Mouse (Mus musculus) hindbrain, embryonic 11.5 days (tissue): Measurements from ENCODE around the gene Tead2. TPM values are rescaled to one million over a fixed set of nuclear protein-coding genes. Genes with fewer than 3 reads are reported as not detected.

Source experiments
- ATAC-seq: fragments of 200-750 bp; cut with Nextera tagmentation; 2 replicates; pipeline ENCODE4 v1.8.0; 2017; ENCODE audit warnings: mild to moderate bottlenecking, moderate TSS enrichment, moderate library complexity; ENCODE audit not compliant: low FRiP score
- DNase-seq: peaks from one replicate; pipeline ENCODE4 v3.0.0-alpha.2; 2015; ENCODE audit warnings: low spot score
- H3K27ac ChIP-seq: fragments of 300-500 bp; sonication (generic); 2 replicates; pipeline ENCODE4 v1.5.1; 2014; ENCODE audit warnings: mild to moderate bottlenecking, low read depth, low read length
- H3K27me3 ChIP-seq: fragments of 300-500 bp; sonication (generic); 2 replicates; pipeline ENCODE4 v1.6.1; 2014; ENCODE audit warnings: mild to moderate bottlenecking, low read length, moderate library complexity, mixed read lengths; ENCODE audit not compliant: control insufficient read depth, insufficient read depth
- H3K36me3 ChIP-seq: fragments of 300-500 bp; sonication (generic); 2 replicates; pipeline ENCODE4 v1.6.1; 2014; ENCODE audit warnings: mild to moderate bottlenecking, low read length, moderate library complexity, mixed read lengths; ENCODE audit not compliant: control insufficient read depth, insufficient read depth
- H3K4me1 ChIP-seq: fragments of 300-500 bp; sonication (generic); replicated peaks from 2 replicates; pipeline ENCODE4 v1.6.1; 2014; ENCODE audit warnings: low read length, mixed read lengths; ENCODE audit not compliant: control insufficient read depth, insufficient read depth
- H3K4me2 ChIP-seq: fragments of 300-500 bp; sonication (generic); replicated peaks from 2 replicates; pipeline ENCODE4 v1.6.1; 2014; ENCODE audit warnings: mild to moderate bottlenecking, low read depth, low read length
- H3K4me3 ChIP-seq: fragments of 300-500 bp; sonication (generic); 2 replicates; pipeline ENCODE4 v1.5.1; 2014; ENCODE audit warnings: low read depth, low read length
- H3K9ac ChIP-seq: fragments of 300-500 bp; sonication (generic); 2 replicates; pipeline ENCODE4 v1.6.1; 2014; ENCODE audit warnings: low read depth, low read length
- H3K9me3 ChIP-seq: fragments of 300-500 bp; sonication (generic); 2 replicates; pipeline ENCODE4 v1.6.1; 2016; ENCODE audit warnings: low read length; ENCODE audit not compliant: control insufficient read depth
- WGBS: fragments of 180-500 bp; shearing (Covaris S2); extraction: QIAGEN DNeasy Blood & Tissue Kit; methylation state at CpG from one replicate; pipeline ENCODE4 v1.1.7; 2014; 5-methylcytosine and 5-hydroxymethylcytosine counted together
- polyA plus RNA-seq: library from polyadenylated mRNA; unstranded; fragments of >200 nt; fragmentation: Nextera tagmentation; extraction: Ambion mirVana; gene quantifications from 2 replicates; pipeline ENCODE4 v1.2.1, GENCODE M21; 2014

The Tead2 gene
- polyA plus RNA-seq, 1 experiment from 2014 or later = 229 TPM

DNA sequence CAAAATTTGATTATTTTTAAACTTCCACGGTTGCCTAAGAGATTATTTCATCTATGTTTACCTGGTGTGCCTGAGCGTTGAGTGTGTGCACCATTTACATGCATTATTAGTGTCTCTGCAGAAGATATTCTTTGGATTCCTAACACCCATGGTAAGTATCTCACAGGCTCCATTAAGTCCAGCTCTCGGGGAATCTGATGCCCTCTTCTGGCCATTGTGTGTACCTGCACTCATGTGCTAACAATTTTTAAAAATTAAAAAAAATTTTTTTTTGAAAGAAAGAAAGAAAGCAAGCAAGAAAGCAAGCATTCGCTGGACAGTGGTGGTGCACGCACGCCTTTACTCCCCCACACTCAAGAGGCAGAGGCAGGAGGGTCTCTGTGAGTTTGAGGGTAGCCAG is 7.3 kb upstream of the Tead2 start:
- ATAC-seq (no peak), DNase-seq (no peak)
- WGBS = 76% methylated on average over 6 of the region's 6 CpGs
- Histone ChIP-seq H3K36me3 (no peaks in the 10 kb centered on the region), H3K27me3 (peaks cover 21% of the 10 kb centered on the region), H3K27ac (no peak overlapping the region), H3K4me3 (no peak overlapping the region), H3K4me1 (no peaks in the 10 kb centered on the region), H3K9ac (no peak overlapping the region), H3K9me3 (no peaks in the 10 kb centered on the region), H3K4me2 (no peak overlapping the region)

DNA sequence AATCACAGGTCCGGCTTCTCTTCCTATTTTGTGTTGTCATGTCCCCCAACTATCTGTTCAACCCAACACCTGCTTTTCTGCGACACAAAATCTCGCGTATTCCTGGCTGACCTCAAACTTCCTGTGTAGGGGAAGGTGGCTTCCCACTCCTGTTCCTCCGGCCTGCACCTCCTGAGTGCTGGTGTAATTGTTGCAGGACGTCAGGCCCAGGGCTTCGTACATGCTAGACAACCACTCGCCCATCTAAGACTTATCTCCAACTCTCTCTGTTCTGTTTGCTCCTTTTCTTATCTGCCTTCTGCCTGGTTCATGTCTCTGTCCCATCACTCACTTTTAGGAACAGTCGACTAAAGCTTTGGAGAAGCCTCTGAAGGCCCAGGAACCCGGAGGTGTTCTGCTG is 4.5 kb upstream of the Tead2 start:
- Histone ChIP-seq H3K9ac (no peak overlapping the region), H3K4me3 (no peak overlapping the region), H3K27me3 (peaks cover 19% of the 10 kb centered on the region), H3K36me3 (no peaks in the 10 kb centered on the region), H3K27ac (no peak overlapping the region), H3K9me3 (no peaks in the 10 kb centered on the region), H3K4me1 (no peaks in the 10 kb centered on the region; the same call in 1 of the 2 replicates), H3K4me2 (no peak overlapping the region)
- DNase-seq = no peak
- WGBS = 76% methylated on average over 10 of the region's 10 CpGs
- no peak for ATAC-seq

DNA sequence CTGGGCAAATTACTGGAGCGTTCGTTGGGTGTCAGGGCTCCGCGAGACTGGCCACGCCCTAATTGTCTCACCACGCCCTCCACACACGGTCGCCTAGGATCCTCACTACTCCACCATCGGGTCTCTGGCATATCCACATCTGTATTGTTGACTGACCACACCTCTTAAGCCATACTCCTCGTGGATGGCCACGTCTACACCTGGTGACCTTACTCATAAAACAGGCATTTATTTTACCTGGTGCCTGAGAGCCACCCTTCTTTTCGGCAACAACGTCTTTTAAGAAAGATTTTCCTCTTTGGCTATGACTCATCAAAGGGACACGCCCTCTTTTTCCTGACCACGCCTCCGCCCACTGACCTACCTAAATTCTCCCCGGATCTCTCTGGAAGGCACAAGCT is 3.7 kb upstream of the Tead2 start, which contains the start of gene Dkkl1:
TSS of gene Dkkl1 (minus strand) at position 297 of the 401 bp plus-strand sequence.
- no peaks in the 10 kb centered on the region for H3K36me3 ChIP-seq
- H3K9ac ChIP-seq = no peak within 1 kb of the TSS
- H3K4me2 ChIP-seq = peak within 1 kb of the TSS; percentile 14
- peak; percentile 23 for DNase-seq
- no peaks in the 10 kb centered on the region for H3K9me3 ChIP-seq
- no peak within 1 kb of the TSS for H3K27ac ChIP-seq
- peaks cover 1% of the 10 kb centered on the region for H3K4me1 ChIP-seq
- 3% methylated on average over 17 of the region's 17 CpGs for WGBS
- H3K27me3 ChIP-seq = peaks cover 19% of the 10 kb centered on the region
- H3K4me3 ChIP-seq = no peak within 1 kb of the TSS
- no peak for ATAC-seq

DNA sequence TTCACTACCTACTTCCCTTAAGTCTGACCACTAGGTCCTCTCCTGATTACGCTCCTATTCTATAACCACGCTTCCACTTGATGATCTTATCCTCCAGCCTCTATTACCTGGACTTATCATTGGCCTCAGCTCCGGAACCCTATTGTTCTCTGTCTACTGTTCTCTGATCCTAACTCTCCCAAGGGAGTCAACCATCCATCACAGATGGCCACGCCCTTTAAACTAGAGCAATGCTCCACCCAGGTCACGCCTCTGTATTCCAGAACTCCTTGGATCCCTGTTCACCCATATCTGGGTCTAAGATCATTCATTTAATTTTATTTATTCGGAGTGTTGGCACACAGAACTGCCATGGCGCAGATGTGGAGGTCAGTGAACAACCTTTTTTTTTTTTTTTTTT is 3.2 kb upstream of the Tead2 start:
- no peak for ATAC-seq
- Histone ChIP-seq H3K9ac (no peak overlapping the region), H3K4me1 (peaks cover 6% of the 10 kb centered on the region), H3K27ac (no peak overlapping the region), H3K4me2 (no peak overlapping the region), H3K27me3 (peaks cover 19% of the 10 kb centered on the region), H3K4me3 (no peak overlapping the region), H3K36me3 (no peaks in the 10 kb centered on the region), H3K9me3 (no peaks in the 10 kb centered on the region)
- WGBS = 69% methylated on average over 7 of the region's 7 CpGs
- no peak for DNase-seq

DNA sequence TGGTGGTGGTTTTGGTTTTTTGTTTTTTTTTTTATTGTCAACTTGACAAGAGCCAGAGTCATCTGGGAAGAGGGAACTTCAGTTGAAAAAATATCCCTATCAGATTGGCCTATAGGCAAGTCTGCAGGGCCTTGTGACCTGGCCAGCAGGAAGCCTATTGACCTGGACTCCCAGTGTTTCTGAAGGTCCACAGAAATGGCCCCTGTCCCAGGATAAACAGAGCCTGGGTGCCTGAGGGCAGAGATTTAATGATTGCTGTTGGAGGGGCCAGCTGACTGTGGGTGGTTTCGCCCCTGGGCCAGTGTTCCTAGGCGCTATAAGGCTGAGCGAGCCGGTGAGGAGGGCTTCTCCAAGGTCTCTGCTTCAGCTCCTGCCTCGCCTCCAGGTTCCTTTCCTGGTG is 1.8 kb upstream of the Tead2 start:
- no peak overlapping the region for H3K4me2 ChIP-seq
- H3K9me3 ChIP-seq = no peaks in the 10 kb centered on the region
- 68% methylated on average over 5 of the region's 5 CpGs for WGBS
- H3K4me3 ChIP-seq = no peak overlapping the region
- ATAC-seq = no peak
- no peaks in the 10 kb centered on the region; the same call in 1 of the 2 replicates for H3K36me3 ChIP-seq
- H3K27me3 ChIP-seq = peaks cover 19% of the 10 kb centered on the region
- peak; percentile 2 for DNase-seq
- no peak overlapping the region for H3K9ac ChIP-seq
- H3K27ac ChIP-seq = no peak overlapping the region
- H3K4me1 ChIP-seq = peaks cover 7% of the 10 kb centered on the region

DNA sequence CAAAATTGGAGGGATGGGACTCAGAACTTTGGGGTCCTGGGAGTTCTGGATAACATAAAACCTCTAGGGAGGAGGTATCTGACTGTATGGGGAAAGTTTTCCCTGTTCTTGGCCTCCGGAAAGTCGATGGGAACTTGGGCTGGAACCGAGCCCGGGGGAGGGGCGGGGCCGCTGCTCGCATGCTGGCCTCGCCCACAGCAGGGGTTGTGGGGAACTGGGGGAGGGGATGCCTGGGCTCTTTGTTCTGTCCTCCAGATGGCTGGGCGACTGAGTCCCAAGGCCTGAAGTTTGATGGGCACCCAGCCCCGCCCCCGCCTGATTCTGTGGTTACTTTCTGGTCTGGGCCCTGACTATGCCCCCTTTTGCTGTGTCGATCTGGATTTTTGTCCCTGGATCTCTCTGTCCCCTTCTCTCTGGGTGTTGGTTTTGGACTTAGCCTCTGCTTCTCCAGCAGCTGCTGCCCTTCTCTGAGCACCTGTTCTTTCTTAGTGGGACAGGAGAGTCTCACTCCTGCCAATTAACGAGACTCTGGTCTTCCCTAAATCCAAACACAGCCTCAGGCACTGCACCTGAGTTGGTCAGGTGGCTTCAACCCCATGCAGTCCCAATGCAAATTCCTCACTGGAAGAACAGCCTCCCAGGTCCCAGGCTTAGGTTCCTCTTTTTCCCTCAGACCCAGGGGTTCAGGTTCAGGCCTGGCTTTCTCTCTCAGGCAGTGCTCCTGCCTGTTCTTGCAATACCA is 1.1 kb downstream of the Tead2 start:
- H3K4me3 ChIP-seq = peak overlapping the region; percentile 63
- no peaks in the 10 kb centered on the region for H3K9me3 ChIP-seq
- H3K4me1 ChIP-seq = peaks cover 9% of the 10 kb centered on the region
- WGBS = under 1% methylated on average over 9 of the region's 13 CpGs
- peak overlapping the region; percentile 90 for H3K9ac ChIP-seq
- DNase-seq = peak; percentile 95
- peak overlapping the region; percentile 78 for H3K27ac ChIP-seq
- H3K27me3 ChIP-seq = peaks cover 4% of the 10 kb centered on the region
- peaks cover 8% of the 10 kb centered on the region; the same call in 1 of the 2 replicates for H3K36me3 ChIP-seq
- peak; percentile 88 for ATAC-seq
- peak overlapping the region; percentile 92 for H3K4me2 ChIP-seq

DNA sequence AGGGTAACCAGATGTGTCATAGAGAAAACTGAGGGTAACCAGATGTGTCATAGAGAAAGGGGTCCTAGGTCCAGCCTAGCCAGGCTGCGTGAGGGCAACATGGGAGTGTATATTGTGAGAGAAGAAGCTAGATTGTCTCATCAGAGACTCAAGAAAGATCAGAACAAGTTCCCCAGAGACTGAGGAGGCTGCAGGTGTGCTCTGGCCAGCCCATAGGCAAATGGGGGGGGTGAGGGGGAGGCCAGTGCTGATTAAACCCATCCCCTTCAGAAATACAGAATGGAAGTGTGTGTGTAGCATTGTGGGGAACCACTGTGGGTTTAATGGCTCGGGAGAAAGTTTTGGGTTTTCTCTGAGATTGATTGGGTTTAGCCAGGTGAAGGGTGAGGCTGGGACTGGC is 6.1 kb downstream of the Tead2 start:
- Histone ChIP-seq H3K9me3 (no peaks in the 10 kb centered on the region), H3K36me3 (peaks cover 13% of the 10 kb centered on the region), H3K4me3 (no peak overlapping the region), H3K27ac (no peak overlapping the region), H3K27me3 (no peaks in the 10 kb centered on the region), H3K9ac (no peak overlapping the region), H3K4me2 (no peak overlapping the region), H3K4me1 (peaks cover 9% of the 10 kb centered on the region)
- WGBS = 80% methylated on average over 2 of the region's 2 CpGs
- no peak for ATAC-seq
- no peak for DNase-seq

DNA sequence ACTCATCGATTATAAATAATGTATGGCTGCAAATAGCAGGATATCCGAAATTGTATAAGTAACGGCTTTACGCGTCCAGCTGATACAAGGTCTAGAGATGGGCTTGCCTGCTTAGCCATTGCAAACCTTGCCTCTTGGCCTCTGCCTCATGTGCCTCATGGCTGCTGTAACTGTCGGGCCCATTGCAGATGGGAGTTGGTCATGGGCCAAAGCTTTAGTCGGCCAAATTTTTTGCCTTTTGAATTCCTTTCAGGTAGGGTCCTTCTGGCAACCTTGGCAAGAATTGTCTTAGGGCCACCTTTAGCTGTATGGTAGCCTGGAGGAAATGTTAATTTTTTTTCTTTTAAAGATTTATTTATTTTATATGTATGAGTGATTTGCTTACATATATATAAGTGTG is 9.3 kb downstream of the Tead2 start:
- ATAC-seq (no peak), DNase-seq (no peak)
- Histone ChIP-seq H3K27ac (no peak overlapping the region), H3K4me1 (no peaks in the 10 kb centered on the region), H3K27me3 (no peaks in the 10 kb centered on the region), H3K36me3 (peaks cover 30% of the 10 kb centered on the region), H3K4me2 (no peak overlapping the region), H3K9ac (no peak overlapping the region), H3K9me3 (no peaks in the 10 kb centered on the region), H3K4me3 (no peak overlapping the region)
- WGBS = 97% methylated on average over 7 of the region's 7 CpGs

DNA sequence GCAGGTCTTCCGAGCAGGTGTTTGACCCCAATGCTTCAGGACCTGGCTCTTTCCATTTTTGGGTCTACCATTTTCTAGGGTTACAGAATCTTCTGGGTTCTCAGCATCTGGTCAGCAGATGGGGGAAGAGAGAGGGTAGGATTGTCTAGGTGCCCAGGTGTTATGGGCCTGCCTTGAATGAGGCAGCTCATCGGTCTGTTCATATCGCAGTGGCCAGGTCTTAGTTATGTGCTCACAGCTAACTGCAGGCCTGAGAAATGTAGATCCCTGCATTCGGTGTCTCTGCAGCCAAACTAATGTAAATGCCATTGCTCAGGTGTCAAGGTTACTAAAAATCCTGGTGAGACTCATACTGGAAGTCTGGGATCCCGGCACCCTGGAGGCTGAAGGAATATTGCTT is 10.9 kb downstream of the Tead2 start:
- ATAC-seq (no peak), DNase-seq (no peak)
- no peak overlapping the region for H3K9ac ChIP-seq
- no peaks in the 10 kb centered on the region for H3K9me3 ChIP-seq
- H3K4me2 ChIP-seq = no peak overlapping the region
- no peak overlapping the region for H3K4me3 ChIP-seq
- H3K36me3 ChIP-seq = peaks cover 27% of the 10 kb centered on the region
- H3K4me1 ChIP-seq = no peaks in the 10 kb centered on the region
- H3K27me3 ChIP-seq = no peaks in the 10 kb centered on the region
- H3K27ac ChIP-seq = no peak overlapping the region
- WGBS = 99% methylated on average over 5 of the region's 5 CpGs
